Mouse (Mus musculus) macrophage (primary cell): Measurements from ENCODE around the gene Dmd. TPM values are rescaled to one million over a fixed set of nuclear protein-coding genes. Genes with fewer than 3 reads are reported as not detected.

Experiments
- H3K27ac ChIP-seq: fragments of 350-480 bp; formaldehyde crosslinking; 2 replicates; pipeline ENCODE4 v1.9.0; 2021
- H3K36me3 ChIP-seq: fragments of 350-480 bp; formaldehyde crosslinking; 2 replicates; pipeline ENCODE4 v1.9.0; 2021; ENCODE audit errors: inconsistent target
- H3K4me3 ChIP-seq: fragments of 350-480 bp; formaldehyde crosslinking; 2 replicates; pipeline ENCODE4 v1.9.0; 2021; ENCODE audit errors: inconsistent target
- H3K79me2 ChIP-seq: fragments of 350-480 bp; formaldehyde crosslinking; 2 replicates; pipeline ENCODE4 v1.9.0; 2021; ENCODE audit errors: inconsistent target
- WGBS: methylation state at CpG from one replicate; pipeline ENCODE4 v1.1.7; 2026; ENCODE audit warnings: inconsistent platforms; ENCODE audit not compliant: missing documents; 5-methylcytosine and 5-hydroxymethylcytosine counted together
- polyA plus RNA-seq: library from polyadenylated mRNA; stranded (reverse); fragments of 250-400 nt; gene quantifications from 3 replicates; pipeline ENCODE4 v1.2.4, GENCODE M21; 2018; ENCODE audit warnings: inconsistent platforms

Dmd gene
- polyA plus RNA-seq, 1 experiment from 2014 or later: 0.27 TPM

DNA sequence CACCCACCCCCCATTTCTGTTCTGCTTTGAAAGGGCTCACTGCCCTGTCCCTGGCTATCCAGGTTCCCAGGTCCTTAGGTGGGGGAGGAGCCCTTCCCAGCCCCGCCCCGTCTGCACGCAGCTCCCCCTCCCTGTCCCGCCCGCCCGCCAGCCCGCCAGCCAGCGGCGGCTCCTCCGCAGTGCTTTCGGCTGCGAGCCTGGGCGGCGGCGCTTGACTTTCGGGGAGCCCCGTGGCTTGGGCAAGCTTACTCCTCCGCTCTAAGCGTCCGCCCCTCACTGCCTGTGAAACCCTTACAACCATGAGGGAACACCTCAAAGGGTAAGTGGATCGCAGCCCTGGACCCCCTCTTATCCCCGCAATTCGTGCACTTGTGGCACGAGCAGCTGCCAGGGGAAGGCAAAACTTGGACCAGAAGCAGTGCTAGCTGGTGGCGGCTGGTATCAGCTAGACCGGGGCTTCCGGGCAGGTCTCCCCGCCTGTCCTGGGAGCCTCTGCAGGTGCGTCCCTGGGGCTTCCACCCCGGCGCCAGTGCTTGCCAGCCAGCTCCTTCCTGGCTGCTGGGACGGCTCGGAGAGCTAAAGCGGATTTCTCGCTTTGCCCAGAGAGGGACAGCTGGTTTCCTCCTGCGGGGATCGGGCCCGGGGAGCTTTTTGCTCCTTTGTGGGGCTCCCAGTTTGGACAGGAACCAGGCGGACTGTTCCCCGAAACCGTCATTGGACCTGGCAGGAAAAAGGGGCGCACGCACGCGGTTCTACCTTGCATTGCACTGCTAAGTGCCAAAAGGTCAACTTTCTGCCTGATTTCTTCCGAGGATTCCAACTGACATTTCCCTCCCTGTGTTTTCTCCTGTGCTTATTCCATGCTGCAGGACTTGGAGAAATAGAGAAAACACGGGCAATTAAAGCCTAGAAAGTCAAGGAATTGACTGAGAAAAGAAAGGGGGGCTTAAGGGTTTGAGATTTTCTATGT is 2099.8 kb downstream of the Dmd start:
- Histone ChIP-seq H3K27ac (no peak overlapping the region), H3K79me2 (no peaks in the 10 kb centered on the region), H3K4me3 (no peak overlapping the region), H3K36me3 (no peaks in the 10 kb centered on the region)
- 21% methylated on average over 31 of the region's 47 CpGs for WGBS

DNA sequence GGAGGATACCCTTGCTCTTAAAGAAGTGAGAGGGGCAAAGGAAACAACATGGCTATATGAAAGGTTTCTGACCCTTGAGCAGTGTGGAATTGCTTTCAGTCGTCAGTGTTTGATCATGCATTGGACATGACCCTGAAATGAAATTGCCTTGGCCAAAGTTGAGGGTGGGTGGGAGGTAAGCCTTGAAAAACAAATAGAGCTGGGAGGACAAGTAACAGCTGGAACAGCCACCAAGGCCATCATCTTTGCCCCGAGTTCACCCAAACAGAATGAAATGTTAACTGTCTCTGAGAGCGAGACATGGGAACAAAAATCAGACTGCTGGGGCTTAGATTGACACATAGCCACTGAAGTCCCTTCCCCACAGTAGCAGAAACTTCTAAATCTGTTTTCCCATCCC is 2100.9 kb downstream of the Dmd start:
- Histone ChIP-seq H3K4me3 (no peak overlapping the region), H3K79me2 (no peaks in the 10 kb centered on the region), H3K36me3 (no peaks in the 10 kb centered on the region), H3K27ac (no peak overlapping the region)
- 90% methylated on average over 3 of the region's 3 CpGs for WGBS

DNA sequence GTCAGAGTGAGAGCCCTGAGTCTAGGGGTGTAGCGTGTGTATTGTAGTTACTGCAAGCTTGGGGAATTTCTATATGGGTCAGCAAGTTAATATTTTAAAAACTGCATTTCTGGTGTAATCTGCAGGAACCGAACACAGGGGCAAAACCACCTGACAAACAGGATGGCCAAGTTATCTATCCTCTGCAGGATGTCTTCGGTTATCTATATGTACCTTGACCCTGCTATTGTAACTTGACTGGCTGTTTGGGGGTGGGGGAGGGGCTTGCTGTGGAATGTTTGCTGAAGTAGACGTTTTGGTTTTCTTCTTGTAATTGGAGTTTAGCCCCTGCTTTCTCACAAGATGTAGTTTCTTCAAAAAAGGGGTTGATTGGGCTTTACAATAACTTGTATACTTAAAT is 2124.9 kb downstream of the Dmd start:
- no peak overlapping the region for H3K27ac ChIP-seq
- WGBS: 75% methylated on average over 4 of the region's 4 CpGs
- H3K36me3 ChIP-seq: no peaks in the 10 kb centered on the region
- no peaks in the 10 kb centered on the region for H3K79me2 ChIP-seq
- no peak overlapping the region for H3K4me3 ChIP-seq

DNA sequence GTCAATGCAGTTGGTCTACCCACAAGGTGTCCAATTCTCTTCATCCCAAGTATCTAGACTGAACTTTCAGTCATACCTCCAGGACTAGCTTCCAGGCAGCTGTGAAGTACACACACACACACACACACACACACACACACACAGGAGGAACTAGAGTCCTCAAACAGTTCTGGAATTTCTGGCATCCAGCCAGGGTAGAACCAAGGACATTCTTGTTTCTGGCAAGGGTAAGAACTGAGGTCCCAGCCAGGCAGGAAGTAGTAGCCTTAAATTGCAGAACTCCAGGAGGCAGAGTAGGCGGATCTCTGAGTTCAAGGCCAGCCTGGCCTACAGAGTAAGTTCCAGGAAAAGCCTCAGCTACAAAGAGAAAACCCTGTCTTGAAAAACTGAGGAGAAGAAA is 2128.2 kb downstream of the Dmd start:
- Histone ChIP-seq H3K79me2 (no peaks in the 10 kb centered on the region), H3K36me3 (no peaks in the 10 kb centered on the region), H3K27ac (no peak overlapping the region), H3K4me3 (no peak overlapping the region)
- WGBS: 100% methylated on average over 1 of the region's 1 CpGs

DNA sequence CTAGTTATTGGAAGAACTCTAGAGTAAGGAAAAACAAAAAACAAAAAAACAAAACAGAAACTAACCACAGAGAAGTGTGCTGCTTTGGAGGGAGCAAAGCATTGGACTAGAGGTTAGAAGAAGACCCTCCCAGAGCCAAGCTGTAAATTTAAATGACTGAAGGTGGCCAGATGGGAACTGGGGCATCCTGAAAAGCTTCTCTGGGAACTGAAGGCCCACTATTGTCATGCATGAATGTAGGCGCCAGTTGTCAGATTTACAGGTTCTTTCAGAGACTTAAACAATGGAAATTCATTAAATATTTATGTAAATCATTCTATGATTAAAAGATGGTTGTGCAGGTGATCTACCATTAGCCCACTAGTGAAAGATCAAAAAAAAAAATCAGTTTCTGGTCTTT is 2128.9 kb downstream of the Dmd start:
- H3K27ac ChIP-seq: no peak overlapping the region
- H3K79me2 ChIP-seq: no peaks in the 10 kb centered on the region
- 70% methylated on average over 1 of the region's 1 CpGs for WGBS

DNA sequence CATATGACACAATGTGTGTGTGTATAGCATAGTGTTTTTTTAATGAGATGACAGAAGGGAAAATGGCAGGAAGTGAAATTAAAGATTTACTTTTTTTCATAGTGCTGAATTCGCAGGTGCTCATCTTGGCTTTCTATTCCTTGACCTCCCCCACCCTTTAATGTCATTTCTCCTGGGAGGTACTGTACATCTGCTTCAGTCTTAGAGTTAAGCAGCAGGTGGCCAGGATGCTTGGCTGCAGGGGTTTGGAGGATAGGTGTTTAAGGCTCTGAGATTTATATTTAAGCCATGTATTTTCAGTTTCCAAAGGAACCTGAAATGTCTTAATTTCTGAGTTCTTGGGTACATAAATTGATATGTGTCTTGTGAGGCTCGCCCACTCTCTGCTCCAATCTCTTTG is 2130.5 kb downstream of the Dmd start:
- WGBS: 93% methylated on average over 2 of the region's 2 CpGs
- H3K79me2 ChIP-seq: no peaks in the 10 kb centered on the region
- H3K27ac ChIP-seq: no peak overlapping the region
- no peaks in the 10 kb centered on the region for H3K36me3 ChIP-seq
- H3K4me3 ChIP-seq: no peak overlapping the region

More for the DNA sequence above, 2128.9 kb downstream of the Dmd start:
- H3K4me3 ChIP-seq: no peak overlapping the region
- no peaks in the 10 kb centered on the region for H3K36me3 ChIP-seq

DNA sequence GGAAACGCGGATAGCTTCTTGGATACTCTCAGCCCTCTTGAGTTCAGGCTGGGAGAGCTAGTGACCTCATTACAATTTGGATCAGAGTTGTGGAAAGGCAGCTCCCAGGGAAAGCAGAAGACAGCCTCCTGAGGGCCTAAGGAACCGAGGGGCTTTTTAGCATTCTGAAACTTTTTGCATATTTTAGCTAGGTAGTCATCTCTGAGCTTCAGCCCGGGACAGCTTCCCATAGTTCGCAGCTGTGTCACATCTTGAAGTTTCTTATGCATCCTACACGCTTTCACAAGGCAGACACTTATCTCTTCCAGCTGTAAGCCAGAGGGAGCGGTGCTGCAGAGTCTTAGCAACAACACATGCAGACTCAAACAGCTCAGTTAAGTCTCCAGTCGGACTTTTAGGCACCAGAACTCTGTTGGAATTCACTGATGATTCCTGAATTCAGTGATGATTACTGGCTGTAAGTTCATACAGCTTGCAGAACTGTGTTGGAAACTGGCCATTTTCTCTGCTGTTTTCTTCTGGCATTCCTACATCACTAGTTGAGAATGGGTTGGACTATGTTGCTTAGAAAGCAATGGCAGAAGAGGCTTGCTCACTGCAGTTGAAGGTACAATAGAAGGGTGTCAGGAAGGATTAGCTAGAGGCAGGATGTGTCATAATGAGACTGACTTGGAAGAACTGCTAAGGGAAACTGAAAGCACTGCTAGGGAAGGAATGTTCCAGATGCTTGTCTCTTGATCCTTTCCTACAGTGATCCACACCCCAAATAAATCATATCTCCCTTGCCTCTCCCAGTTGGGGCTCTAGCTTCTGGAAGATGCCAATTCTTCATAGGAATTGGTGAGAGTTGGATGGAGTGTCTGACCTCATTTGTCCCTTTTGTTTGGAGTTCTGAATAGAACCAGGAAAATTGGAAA is 2135.8 kb downstream of the Dmd start:
- Histone ChIP-seq H3K4me3 (no peak overlapping the region), H3K36me3 (no peaks in the 10 kb centered on the region), H3K27ac (no peak overlapping the region), H3K79me2 (no peaks in the 10 kb centered on the region)
- WGBS: 72% methylated on average over 7 of the region's 8 CpGs

DNA sequence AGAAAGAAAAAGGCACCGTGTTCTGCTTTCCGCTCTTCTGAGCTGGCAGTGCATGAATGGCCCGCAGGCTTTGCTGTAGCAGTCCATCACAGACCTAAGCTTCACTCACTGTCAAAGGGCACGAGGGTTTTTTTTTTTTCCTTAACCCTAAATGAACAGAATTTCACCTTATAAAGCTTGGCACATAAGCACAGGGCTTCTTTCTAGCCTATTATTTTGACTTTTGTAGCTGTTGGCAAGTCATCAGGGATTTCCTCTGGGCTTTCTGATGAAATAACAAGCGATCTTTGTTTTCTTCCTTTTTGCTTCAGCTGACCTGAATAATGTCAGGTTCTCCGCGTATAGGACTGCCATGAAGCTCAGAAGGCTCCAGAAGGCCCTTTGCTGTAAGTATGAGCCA is 2140.8 kb downstream of the Dmd start:
- WGBS: 82% methylated on average over 7 of the region's 7 CpGs
- H3K27ac ChIP-seq: no peak overlapping the region
- no peak overlapping the region for H3K4me3 ChIP-seq
- no peaks in the 10 kb centered on the region for H3K79me2 ChIP-seq
- no peaks in the 10 kb centered on the region for H3K36me3 ChIP-seq

DNA sequence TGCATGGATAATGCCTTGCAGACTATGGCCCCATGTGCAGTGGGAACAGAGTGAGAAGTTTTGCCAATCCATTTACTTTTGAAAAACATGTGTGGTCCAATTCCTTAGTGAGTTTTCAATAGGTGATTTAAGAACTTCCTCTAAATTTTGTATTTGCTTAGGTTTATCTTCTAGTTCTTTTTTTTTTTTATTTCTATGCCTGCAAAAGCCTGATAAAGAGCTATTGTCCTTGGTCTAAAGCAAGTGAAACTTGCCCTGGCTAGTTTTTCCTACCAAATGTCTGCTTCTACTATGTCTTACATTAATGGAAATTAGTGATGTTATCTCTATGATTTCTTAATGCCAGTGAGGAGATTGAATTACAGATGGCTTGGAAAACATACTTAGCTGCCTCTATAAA is 2144.7 kb downstream of the Dmd start:
- Histone ChIP-seq H3K27ac (no peak overlapping the region), H3K4me3 (no peak overlapping the region), H3K36me3 (no peaks in the 10 kb centered on the region), H3K79me2 (no peaks in the 10 kb centered on the region)

DNA sequence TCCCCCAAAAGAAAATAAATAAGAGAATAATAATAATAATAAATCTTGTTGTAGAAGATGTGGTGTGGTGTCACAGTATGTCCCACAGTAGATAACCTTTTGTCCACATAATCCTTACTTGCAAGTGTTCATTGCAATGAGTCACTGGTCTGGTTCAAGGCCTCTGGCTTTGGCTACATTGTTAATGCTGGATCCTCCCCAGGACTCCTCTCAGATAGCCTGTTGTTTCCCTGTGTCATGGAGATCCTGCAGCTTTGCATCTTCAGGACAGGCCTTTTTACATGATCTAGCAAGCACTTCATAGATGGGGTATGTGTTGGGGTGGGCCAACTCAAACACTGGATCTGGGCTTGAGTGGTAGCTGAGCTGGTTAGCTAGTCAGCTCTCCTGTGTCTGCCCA is 2150.0 kb downstream of the Dmd start:
- Histone ChIP-seq H3K27ac (no peak overlapping the region), H3K4me3 (no peak overlapping the region), H3K36me3 (no peaks in the 10 kb centered on the region), H3K79me2 (no peaks in the 10 kb centered on the region)

DNA sequence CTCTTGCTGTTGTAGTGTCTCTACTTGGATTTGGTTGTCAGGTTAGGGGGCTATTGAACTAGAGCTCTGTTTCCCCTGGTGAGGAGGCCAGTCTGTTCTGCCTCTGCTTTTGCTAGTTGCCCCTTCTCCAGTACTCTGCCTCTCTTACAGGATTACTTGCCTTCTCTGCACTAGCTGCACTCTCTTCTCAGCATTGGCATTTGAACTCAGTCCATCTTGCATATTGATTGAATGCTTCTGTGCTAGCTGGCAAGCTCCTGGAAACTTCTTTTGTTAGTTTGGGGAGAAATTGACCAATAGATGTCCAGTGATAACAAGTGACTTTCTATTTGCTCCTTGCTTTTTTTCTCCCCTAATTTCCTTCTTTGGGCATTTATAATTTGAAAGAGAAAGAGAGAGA is 2163.7 kb downstream of the Dmd start:
- no peaks in the 10 kb centered on the region for H3K36me3 ChIP-seq
- no peaks in the 10 kb centered on the region for H3K79me2 ChIP-seq
- no peak overlapping the region for H3K27ac ChIP-seq
- no peak overlapping the region for H3K4me3 ChIP-seq

DNA sequence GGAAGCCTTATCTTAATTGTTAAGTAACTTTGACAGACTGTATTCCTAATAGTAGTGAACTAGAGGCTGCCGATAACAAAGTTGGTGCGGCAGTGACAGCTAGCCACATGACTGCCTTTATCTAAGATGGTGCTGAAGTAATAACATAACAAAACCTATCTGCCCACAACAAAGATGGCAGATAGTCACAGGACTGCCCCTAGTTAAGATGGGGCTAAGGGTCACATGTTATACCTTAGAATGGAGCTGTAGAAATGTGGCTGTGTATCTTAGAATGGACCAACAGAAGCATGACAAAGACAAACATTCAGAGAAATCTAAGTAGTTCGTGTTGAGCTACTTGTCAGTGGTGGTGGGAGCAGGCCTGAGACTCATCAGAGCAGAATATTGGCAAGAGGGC is 2184.0 kb downstream of the Dmd start:
- Histone ChIP-seq H3K27ac (no peak overlapping the region), H3K79me2 (no peaks in the 10 kb centered on the region), H3K36me3 (no peaks in the 10 kb centered on the region), H3K4me3 (no peak overlapping the region)
- WGBS: 100% methylated on average over 2 of the region's 3 CpGs

DNA sequence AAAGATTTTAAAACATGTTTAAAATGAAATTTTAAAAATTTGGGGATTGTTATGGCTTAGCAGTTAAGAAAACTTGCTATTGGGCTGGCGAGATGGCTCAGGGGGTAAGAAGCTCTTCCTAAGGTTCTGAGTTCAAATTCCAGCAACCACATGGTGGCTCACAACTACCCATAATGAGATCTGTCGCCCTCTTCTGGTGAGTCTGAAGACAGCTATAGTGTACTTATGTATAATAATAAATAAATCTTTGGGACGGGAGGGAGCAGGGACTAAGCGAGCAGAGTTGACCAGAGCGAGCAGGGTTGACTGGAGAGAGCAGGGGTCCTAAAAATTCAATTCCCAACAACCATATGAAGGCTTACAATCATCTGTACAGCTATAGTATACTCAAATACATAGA is 2188.6 kb downstream of the Dmd start:
- 81% methylated on average over 5 of the region's 5 CpGs for WGBS
- H3K27ac ChIP-seq: no peak overlapping the region
- no peaks in the 10 kb centered on the region for H3K79me2 ChIP-seq
- H3K36me3 ChIP-seq: no peaks in the 10 kb centered on the region
- H3K4me3 ChIP-seq: no peak overlapping the region

DNA sequence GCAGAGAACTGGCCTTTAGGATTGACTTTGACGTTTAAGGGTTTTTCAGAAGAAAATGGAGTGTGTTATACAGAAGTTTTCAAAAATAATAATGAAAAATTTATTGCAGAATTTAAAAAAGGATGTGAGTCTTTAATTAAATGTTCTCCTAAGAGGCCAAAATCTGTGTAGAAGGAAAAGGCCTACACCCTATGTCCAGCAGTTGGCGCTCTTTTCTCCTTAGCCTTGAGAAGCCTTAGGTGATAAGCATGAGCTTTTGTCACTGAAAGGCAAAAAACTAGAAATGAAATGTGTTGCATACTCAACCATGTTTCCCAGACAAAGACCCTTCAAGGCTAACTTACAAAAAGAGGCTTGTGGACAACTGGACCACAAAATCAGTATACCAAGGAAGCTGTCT is 2222.6 kb downstream of the Dmd start:
- WGBS: 70% methylated on average over 2 of the region's 2 CpGs
- H3K27ac ChIP-seq: no peak overlapping the region
- no peak overlapping the region for H3K4me3 ChIP-seq
- no peaks in the 10 kb centered on the region for H3K79me2 ChIP-seq
- no peaks in the 10 kb centered on the region for H3K36me3 ChIP-seq

DNA sequence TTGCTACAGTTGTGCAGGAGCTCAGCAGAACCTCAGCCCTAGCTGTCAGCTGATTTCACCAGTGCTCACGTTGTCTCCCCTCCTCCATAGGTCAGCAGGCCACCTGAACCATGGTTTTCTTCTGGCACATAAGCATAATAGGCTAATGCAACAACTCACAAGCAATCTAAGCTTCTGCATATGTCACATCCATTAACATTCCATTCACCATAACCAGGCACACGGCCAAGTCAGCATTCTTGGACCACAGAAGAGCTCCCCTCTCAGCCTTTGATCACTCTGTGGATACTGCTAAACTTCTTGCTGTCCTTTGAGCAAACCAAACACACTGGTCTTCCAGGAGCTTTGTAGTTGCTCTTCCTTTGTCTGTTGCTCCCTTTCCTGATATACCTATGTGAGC is 2238.9 kb downstream of the Dmd start:
- H3K79me2 ChIP-seq: no peaks in the 10 kb centered on the region
- WGBS: 86% methylated on average over 2 of the region's 2 CpGs
- no peaks in the 10 kb centered on the region for H3K36me3 ChIP-seq
- H3K4me3 ChIP-seq: no peak overlapping the region
- H3K27ac ChIP-seq: no peak overlapping the region
